Mouse (Mus musculus) limb, embryonic 10.5 days (tissue): ENCODE measurements around the gene Lmbr1. TPM values are rescaled to one million over a fixed set of nuclear protein-coding genes. Genes with fewer than 3 reads are reported as not detected.

Experiments
- microRNA-seq: library from miRNA; unstranded; fragments of <30 nt; microRNA quantifications from one replicate; pipeline ENCODE4, GENCODE M21; 2017
- polyA plus RNA-seq: library from polyadenylated mRNA; unstranded; fragments of >200 nt; fragmentation: Nextera tagmentation; extraction: Ambion mirVana; gene quantifications from 2 replicates; pipeline ENCODE4 v1.2.1, GENCODE M21; 2016

Lmbr1 gene
- polyA plus RNA-seq, 1 experiment from 2014 or later: 7.4 TPM

Small RNA genes lying within 50 kb of the gene (microRNA-seq; reads per million reads assigned to microRNA genes)
- not detected for gene Gm23801

Other genes with a start within 250 kb of the Lmbr1 start
- gene Rnf32, start 182.4 kb downstream of the Lmbr1 start, polyA plus RNA-seq: 2.6 and 3.5 TPM in 2 replicates
- gene Nom1, start 56.3 kb upstream of the Lmbr1 start, polyA plus RNA-seq: 40.0 and 40.4 TPM in 2 replicates
- 0.38 TPM in 1 of 2 replicates, not detected in the other for gene Mnx1, start 100.1 kb upstream of the Lmbr1 start, polyA plus RNA-seq
- 28.7 and 32.5 TPM in 2 replicates for gene Ube3c, start 190.9 kb upstream of the Lmbr1 start, polyA plus RNA-seq